In the genomic region with DNA sequence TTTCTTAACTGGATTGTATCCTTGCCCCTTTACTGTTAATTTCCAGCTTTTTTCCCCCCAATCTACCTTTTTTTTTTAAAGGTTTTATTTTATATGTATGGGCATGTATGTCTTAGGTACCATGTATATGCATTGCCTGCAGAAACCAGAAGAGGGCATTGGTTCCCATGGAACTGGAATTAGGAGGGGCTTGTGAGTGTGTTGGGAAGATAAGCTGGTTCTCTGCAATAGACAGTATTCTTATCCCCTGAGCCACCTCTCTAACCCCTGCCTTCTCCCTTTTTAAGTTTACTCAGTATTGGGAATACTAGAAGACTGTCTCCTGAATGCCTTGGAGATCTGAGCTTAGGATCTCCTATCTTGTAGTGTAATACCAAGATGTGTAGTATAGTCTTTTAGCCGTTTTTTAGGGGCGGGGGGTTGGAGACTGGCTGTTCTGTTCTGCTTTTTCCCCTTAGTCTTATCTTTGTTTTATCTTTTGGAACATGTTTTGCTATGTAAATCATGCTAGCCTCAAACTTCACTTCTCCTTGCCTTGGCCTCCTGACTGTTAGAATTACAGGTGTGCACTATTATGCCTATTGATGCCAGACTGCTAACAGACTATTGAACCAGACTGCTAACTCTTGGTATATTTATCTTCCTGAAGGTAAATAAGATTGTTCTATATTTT, we compare ENCODE assay signal across 9 mouse cellular contexts.
DNase-seq lines count a peak whose midpoint lies in the region; ATAC-seq lines count a peak whose summit lies in the region.
"Had no signal": no experiment of that assay in that cellular context is flagged by ENCODE, and none has a peak within 500 bp of the region (broad histone marks: within the 10 kb centered on the region; RNA-seq: fewer than 3 reads in every experiment).

No protein-coding gene starts in this region.

- DNase-seq in embryo, embryonic 11 days = peak; percentile 6
- DNase-seq in embryo, embryonic 9.5 days (ENCODE audit: extremely low spot score) = no peak
- peak; percentile 9 for DNase-seq in lung, postnatal 36 days
- DNase-seq in lung, postnatal 14 days = no peak
- DNase-seq in retina, postnatal 7 days (ENCODE audit: low read depth, low spot score) = peak; percentile 3
- no peak for DNase-seq in adrenal gland, postnatal 10 days
- no peak for DNase-seq in cerebellum, adult 9-11 months
- DNase-seq: kidney, postnatal 14 days had no signal

- ATAC-seq in erythroid progenitor cell, adult 5-6 weeks (replicated peaks; ENCODE audit: low FRiP score, poor library complexity, severe bottlenecking) = peak; percentile 97

Comparison
In these comparisons a context has a peak if more than half of its experiments do, and no peak if none do; other contexts are left out.
1. DNase-seq: peak in embryo, embryonic 11 days (single experiment), lung, postnatal 36 days (single experiment) and retina, postnatal 7 days (single experiment); none in embryo, embryonic 9.5 days (single experiment), lung, postnatal 14 days (single experiment), adrenal gland, postnatal 10 days (single experiment) and cerebellum, adult 9-11 months (single experiment).